Mouse (Mus musculus) layer of hippocampus, postnatal 10 days (tissue): ENCODE measurements at regions not wholly inside any gene's neighbourhood (a gene's known extent, or its start where the extent isn't known, plus 50 kb on each side); places are given as distances from the start of the nearest gene placed in this dataset.

Experiments used
- DNase-seq, 2 experiments: peaks; one replicate each; pipeline ENCODE4 v3.0.0; 2021; ENCODE audit warnings: low spot score in 2 of 2

- DNase-seq = peak in 1 of 2 experiments; percentile 39
Measured at GRCm38 (mm10) chr9:46738634-46739033, 259.9 kb upstream of the Gm4791 start.

GRCm38 (mm10) chr9:46738056-46738455, 260.5 kb upstream of the Gm4791 start:
- DNase-seq = no peak

DNA sequence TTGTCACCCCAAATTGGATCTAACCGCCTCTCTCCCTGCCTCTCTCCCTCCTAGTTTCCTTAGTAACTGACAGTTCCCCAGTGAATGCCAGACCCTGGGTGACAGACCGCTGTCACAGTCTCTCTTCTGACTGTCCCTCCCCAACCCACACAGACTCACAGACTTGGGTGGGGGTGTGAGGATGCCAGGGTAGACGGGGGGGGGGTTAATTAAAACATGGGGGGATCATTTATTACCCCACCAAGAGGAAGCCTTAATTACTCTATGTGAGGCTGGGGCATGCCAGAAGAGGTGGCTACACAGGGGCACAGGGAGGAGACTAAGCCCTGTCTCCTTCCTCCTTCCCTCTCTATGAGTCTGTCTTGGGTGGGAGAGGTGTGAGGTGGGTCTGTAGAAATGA, 261.1 kb upstream of the Gm4791 start:
- no peak for DNase-seq

GRCm38 (mm10) chr9:46736232-46736631, 262.3 kb upstream of the Gm4791 start:
- DNase-seq = no peak

DNA sequence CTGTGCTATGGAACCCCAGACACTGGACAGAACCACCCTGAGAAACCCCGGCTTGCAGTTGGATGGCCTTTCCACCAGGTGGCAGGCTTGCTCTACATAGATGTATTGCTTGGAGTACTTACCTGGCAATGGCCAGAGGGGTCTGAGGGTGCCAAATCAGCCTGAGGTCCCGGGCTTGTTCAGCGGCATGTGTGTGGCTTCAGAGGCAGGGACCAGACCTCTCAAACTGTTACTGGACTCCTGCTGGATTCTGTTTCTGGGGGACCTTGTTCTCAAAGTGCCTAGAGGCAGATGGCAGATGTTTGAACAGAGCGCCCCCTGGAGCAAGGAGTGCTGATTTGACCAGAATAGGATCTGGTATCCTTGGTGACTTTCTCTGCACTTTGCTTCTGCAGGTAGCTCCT, 262.9 kb upstream of the Gm4791 start:
- peak; percentile 94 to 95 for DNase-seq

DNA sequence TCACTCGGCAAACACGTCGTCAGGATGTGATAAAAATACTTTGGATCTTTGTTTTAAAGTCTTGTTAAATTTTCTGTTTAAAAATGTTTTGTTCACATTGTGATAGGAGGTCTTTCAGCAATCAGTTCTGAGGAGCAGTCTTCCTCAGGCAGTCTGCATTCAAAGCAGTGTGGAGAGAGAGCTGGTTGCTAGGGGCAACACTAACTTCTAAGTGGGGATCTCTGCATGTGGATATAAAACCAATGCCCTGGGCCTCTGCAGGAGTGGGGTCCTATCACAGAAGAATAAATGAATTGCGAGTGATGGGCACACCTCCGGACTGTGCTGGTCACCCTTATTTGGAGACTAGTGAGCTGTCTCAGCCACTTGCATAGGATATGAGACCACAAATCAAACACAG, 270.1 kb upstream of the Gm4791 start:
- DNase-seq = peak in 1 of 2 experiments; percentile 28

DNA sequence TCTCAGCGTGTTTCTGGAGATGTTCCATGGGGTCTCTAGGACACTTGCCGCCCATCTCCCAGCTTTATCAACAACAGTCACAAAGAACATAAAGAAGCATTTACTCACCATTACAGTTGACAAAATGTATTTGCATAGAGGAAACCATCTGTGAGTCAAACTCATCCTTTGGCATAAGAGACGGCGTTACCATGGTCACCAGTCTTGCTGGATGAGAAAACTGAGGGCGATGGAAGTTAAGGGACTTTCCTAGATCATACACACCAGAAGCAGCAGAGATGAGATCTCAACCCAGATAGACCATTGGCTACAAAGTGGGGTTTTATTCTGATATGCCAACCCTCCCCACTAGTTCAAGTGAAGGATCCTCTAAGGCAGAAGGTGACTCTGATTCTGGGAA, 274.3 kb upstream of the Gm4791 start:
- no peak for DNase-seq

GRCm38 (mm10) chr9:46713415-46713814, 285.1 kb upstream of the Gm4791 start:
- no peak for DNase-seq

- peak in 1 of 2 experiments; percentile 19 for DNase-seq
Measured at GRCm38 (mm10) chr9:46704151-46704905, 294.2 kb upstream of the Gm4791 start.

- no peak for DNase-seq
Measured at GRCm38 (mm10) chr9:46703674-46704073, 294.9 kb upstream of the Gm4791 start.

GRCm38 (mm10) chr9:46702901-46703636, 295.5 kb upstream of the Gm4791 start:
- peak in 1 of 2 experiments; percentile 18 for DNase-seq

- DNase-seq = no peak
Measured at GRCm38 (mm10) chr9:46702053-46702900, 296.3 kb upstream of the Gm4791 start.

GRCm38 (mm10) chr9:46696171-46696570, 302.4 kb upstream of the Gm4791 start:
- DNase-seq = no peak

GRCm38 (mm10) chr9:46689331-46689730, 309.2 kb upstream of the Gm4791 start:
- DNase-seq = no peak

DNA sequence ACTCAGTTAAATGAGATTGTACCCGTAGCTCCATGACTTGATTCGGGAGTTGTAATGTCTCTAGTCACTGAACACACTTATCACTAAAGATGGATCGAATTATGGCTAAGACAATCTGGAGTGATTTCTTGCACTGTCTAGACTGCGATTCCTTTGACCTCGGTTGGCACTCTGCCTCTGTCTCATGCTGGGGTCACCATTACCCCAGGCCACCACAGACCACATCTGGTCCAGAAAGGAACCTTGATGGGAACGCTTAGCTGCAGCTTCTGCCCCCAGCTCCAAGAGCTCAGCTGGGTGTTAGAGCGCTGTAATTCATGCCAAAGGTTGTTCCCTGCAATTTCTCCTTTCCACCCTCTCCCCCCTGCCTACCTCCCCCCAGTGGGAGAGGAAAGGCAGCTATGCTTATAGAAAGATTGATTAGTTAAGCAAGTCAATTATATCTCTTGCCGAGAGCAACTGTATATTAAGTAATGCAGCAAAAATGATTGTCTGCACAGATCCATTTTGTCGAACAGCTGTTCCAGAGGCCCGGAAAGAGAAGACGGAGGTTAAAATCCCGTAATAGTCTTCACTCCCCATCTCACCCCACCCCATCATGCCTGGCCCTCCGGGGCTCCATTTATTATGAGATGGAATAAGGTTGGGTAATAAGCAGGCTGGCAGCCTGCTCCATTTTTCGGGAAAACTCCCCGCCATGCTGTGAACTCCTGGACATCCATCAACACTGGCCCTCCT, 314.3 kb upstream of the Gm4791 start:
- DNase-seq = no peak

GRCm38 (mm10) chr9:46672050-46672449, 326.5 kb upstream of the Gm4791 start:
- no peak for DNase-seq

DNA sequence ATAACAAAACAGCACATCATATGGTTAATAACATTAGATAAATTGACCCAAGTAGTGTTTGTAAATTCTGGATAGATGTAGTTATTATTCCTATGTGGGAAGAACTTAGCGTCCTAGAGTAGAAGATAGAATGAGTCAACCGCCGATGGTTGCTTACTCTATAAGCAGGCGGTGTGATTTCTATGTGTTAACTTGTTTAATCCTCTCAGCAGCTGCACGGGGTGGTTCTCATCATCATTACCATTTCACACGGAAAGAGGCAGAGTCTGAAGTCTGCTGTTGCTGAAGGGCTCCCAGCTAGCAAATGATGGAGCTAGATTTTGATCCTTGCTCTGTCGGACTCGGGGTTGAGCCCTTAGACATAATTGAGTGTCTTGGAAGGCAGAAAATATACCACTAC, 334.6 kb upstream of the 4931429L15Rik start:
- no peak for DNase-seq

DNA sequence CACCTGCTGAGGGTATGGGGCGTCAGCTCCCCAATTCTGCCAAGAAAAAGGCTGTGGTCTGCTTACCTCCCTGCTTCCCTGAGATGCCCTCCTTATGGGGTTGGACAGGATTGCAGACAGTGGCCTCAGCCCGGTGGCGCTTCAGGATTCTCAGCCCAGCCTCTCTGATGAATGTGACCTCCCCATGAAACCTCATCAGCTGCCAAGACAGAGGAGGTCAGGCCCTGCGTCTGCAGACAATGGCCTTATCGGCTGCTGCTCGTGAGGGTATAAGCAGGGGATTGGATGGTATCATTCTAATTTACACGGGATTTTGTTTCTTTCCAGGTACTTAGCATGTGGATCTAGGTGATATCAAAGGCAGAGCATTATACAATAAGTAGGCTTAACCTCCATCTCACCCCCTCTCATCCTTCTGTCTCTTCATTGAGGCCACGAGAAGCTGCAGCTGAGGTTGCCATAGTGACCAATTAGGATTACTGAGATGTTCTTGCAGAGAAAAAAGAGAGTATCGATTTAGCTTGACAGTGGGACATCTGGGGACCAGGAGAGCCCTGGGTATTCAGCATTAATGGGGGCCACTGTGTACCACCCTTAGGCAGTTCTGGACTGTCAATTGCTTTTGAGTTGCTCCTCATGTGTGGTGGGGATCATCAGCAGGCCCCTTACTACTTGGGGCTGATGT, 327.6 kb upstream of the 4931429L15Rik start:
- DNase-seq = peak in 1 of 2 experiments; percentile 21

GRCm38 (mm10) chr9:46645469-46645884, 325.7 kb upstream of the 4931429L15Rik start:
- DNase-seq = peak; percentile 13 to 36

- no peak for DNase-seq
Measured at GRCm38 (mm10) chr9:46643551-46643950, 323.8 kb upstream of the 4931429L15Rik start.
